Mouse (Mus musculus) heart, adult 2 months (tissue): Measurements from ENCODE around the gene Gng8.

ENCODE experiments used
- CTCF ChIP-seq: fragments of 200-600 bp; IDR thresholded peaks from 2 replicates; pipeline ENCODE4 v1.8.1; 2022; ENCODE audit warnings: antibody characterized with exemption, mild to moderate bottlenecking, moderate library complexity
- POLR2A ChIP-seq: fragments of 200-500 bp; IDR thresholded peaks from 2 replicates; pipeline ENCODE4 v1.6.1; 2011; ENCODE audit warnings: mild to moderate bottlenecking, low read depth, low read length, control low read depth; ENCODE audit not compliant: insufficient read depth

DNA sequence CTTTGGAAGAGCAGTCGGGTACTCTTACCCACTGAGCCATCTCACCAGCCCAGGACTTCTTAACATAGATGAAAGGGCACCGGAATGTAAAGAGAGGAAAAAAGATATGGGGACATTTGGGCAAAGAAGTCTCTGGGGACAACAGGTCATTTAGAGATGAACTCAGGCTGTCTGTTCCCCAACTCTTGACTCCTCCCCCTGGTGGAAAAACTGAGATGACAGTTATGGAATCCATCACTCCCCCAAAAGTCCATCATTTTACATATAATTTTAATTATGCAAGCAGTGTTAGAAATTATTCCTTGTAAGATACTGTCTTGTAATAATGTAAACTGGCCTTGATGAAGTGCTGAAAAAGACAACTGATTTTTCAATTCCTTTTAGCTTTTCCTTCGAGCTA lies 13.9 kb upstream of the Gng8 start:
- TF ChIP-seq POLR2A, result no peak
- TF ChIP-seq CTCF, result peak; percentile 35
